Comparison of ENCODE assay signal across 10 mouse cellular contexts in genomic region chr15:99614273-99614672, GRCm38 (mm10). TPM values are rescaled to one million over a fixed set of nuclear protein-coding genes. Genes with fewer than 3 reads are reported as not detected.
DNase-seq lines count a peak whose midpoint lies in the region; ATAC-seq lines count a peak whose summit lies in the region.
"Had no signal": no experiment of that assay in that cellular context is flagged by ENCODE, and none has a peak within 500 bp of the region (broad histone marks: within the 10 kb centered on the region; RNA-seq: fewer than 3 reads in every experiment).

No protein-coding gene starts in this region.

- H3K4me2 ChIP-seq in heart, embryonic 14.5 days (ENCODE audit: low read length): peak overlapping the region; percentile 50
- H3K4me2 ChIP-seq in midbrain, embryonic 11.5 days: no peak overlapping the region
- H3K4me2 ChIP-seq: liver, embryonic 15.5 days had no signal

- peaks cover 3% of the 10 kb centered on the region; the same call in 1 of the 2 replicates for H3K36me3 ChIP-seq in heart, embryonic 14.5 days (ENCODE audit: control insufficient read depth, insufficient read depth, low read length)
- H3K36me3 ChIP-seq in midbrain, embryonic 10.5 days: peaks cover 4% of the 10 kb centered on the region; the same call in 1 of the 2 replicates
- H3K36me3 ChIP-seq in midbrain, embryonic 11.5 days (ENCODE audit: control insufficient read depth, insufficient read depth, low read length): no peaks in the 10 kb centered on the region
- H3K36me3 ChIP-seq: liver, embryonic 15.5 days had no signal

- no peak overlapping the region for H3K4me3 ChIP-seq in heart, embryonic 14.5 days (ENCODE audit: control insufficient read depth in 1 of 2, insufficient read depth in 1 of 2, low read depth in 1 of 2, low read length in 2 of 2)
- no peak overlapping the region for H3K4me3 ChIP-seq in midbrain, embryonic 10.5 days
- no peak overlapping the region for H3K4me3 ChIP-seq in midbrain, embryonic 11.5 days (ENCODE audit: low read depth, low read length)
- H3K4me3 ChIP-seq: liver, embryonic 15.5 days had no signal

- H3K9me3 ChIP-seq in heart, embryonic 14.5 days (ENCODE audit: control insufficient read depth, low read length): no peaks in the 10 kb centered on the region
- no peaks in the 10 kb centered on the region for H3K9me3 ChIP-seq in midbrain, embryonic 10.5 days (replicated peaks)
- H3K9me3 ChIP-seq in midbrain, embryonic 11.5 days (ENCODE audit: control insufficient read depth, low read length): no peaks in the 10 kb centered on the region
- H3K9me3 ChIP-seq: liver, embryonic 15.5 days had no signal

- H3K9ac ChIP-seq in heart, embryonic 14.5 days (ENCODE audit: low read length): no peak overlapping the region
- H3K9ac ChIP-seq in midbrain, embryonic 11.5 days (ENCODE audit: low read length): no peak overlapping the region
- H3K9ac ChIP-seq: liver, embryonic 15.5 days had no signal

- DNase-seq in heart, adult 8-10 months (ENCODE audit: low spot score): no peak
- no peak for DNase-seq in midbrain, embryonic 10.5 days (ENCODE audit: low spot score)
- no peak for DNase-seq in midbrain, embryonic 11.5 days (ENCODE audit: low spot score, missing footprints)
- DNase-seq in lung, postnatal 14 days: peak; percentile 37
- no peak for DNase-seq in spleen, postnatal 10 days (ENCODE audit: low spot score in 2 of 2)
- DNase-seq in gastrocnemius, adult 18-20 months (ENCODE audit: low spot score): no peak

- ATAC-seq in heart, embryonic 14.5 days (ENCODE audit: insufficient number of reproducible peaks, insufficient read depth, low FRiP score, low read depth): no peak
- no peak for ATAC-seq in midbrain, embryonic 11.5 days (ENCODE audit: low FRiP score)

- 0 out of 4 replicates have a peak overlapping the region, but pooled peaks of 1 of the 2 experiments have one; percentile 8 for H3K27ac ChIP-seq in heart, embryonic 14.5 days (replicated peaks in 1 of 2; ENCODE audit: control insufficient read depth in 1 of 2, insufficient read depth in 1 of 2, low read depth in 2 of 2, low read length in 2 of 2)
- 0 out of 2 replicates have a peak overlapping the region, but pooled peaks have one; percentile 2 for H3K27ac ChIP-seq in midbrain, embryonic 10.5 days (replicated peaks)
- H3K27ac ChIP-seq in midbrain, embryonic 11.5 days (ENCODE audit: low read depth, low read length): no peak overlapping the region
- H3K27ac ChIP-seq: liver, embryonic 15.5 days had no signal

- peaks cover 23 to 24% of the 10 kb centered on the region in 2 experiments for H3K4me1 ChIP-seq in heart, embryonic 14.5 days (ENCODE audit: control insufficient read depth in 2 of 2, insufficient read depth in 2 of 2, low read length in 2 of 2)
- H3K4me1 ChIP-seq in midbrain, embryonic 10.5 days: peaks cover 26% of the 10 kb centered on the region
- H3K4me1 ChIP-seq in midbrain, embryonic 11.5 days (ENCODE audit: control insufficient read depth, insufficient read depth, low read length): 0 out of 2 replicates have a peak, but pooled peaks cover 10% of the 10 kb centered on the region

- H3K27me3 ChIP-seq in heart, embryonic 14.5 days (ENCODE audit: control insufficient read depth, insufficient read depth, low read length): no peaks in the 10 kb centered on the region; the same call in 1 of the 2 replicates
- H3K27me3 ChIP-seq in midbrain, embryonic 10.5 days (ENCODE audit: low read depth, poor library complexity, severe bottlenecking): peaks cover 43% of the 10 kb centered on the region
- H3K27me3 ChIP-seq in midbrain, embryonic 11.5 days (ENCODE audit: control insufficient read depth, insufficient read depth, low read length): no peaks in the 10 kb centered on the region

- 33% methylated on average over 13 of the region's 13 CpGs for WGBS in heart, embryonic 14.5 days
- WGBS in midbrain, embryonic 10.5 days: 74% methylated on average over 13 of the region's 13 CpGs
- 76% methylated on average over 13 of the region's 13 CpGs for WGBS in midbrain, embryonic 11.5 days

RNA-seq across cellular contexts. Expression of gene Aqp6, which starts 13.1 kb away (rescaled TPM):
- not detected in 2 replicates for polyA plus RNA-seq in heart, embryonic 14.5 days (2014; fragmentation: Nextera tagmentation; extraction: Ambion mirVana)
- total RNA-seq in heart, adult 8-10 months (2022): under 1 TPM in 2 of 4 experiments, not detected in 2; 0.17 to 0.41 TPM
- 0.16 TPM in 1 of 2 replicates, not detected in the other for polyA plus RNA-seq in midbrain, embryonic 10.5 days (2016; fragmentation: Nextera tagmentation; extraction: Ambion mirVana)
- 0.11 and 0.22 TPM in 2 replicates for polyA plus RNA-seq in midbrain, embryonic 11.5 days (2014; fragmentation: Nextera tagmentation; extraction: Ambion mirVana)
- not detected for total RNA-seq in gastrocnemius, adult 18-20 months (2021)
- total RNA-seq: gastrocnemius, postnatal 25 days had no signal
- polyA plus RNA-seq: intestine, embryonic 16.5 days; liver, embryonic 15.5 days had no signal

RNA-seq across cellular contexts. Expression of gene Aqp5, which starts 23.7 kb away (rescaled TPM):
- polyA plus RNA-seq in heart, embryonic 14.5 days (2014; fragmentation: Nextera tagmentation; extraction: Ambion mirVana): 0.18 and 0.26 TPM in 2 replicates
- total RNA-seq in heart, adult 8-10 months (2022): under 1 TPM in 3 of 4 experiments, not detected in 1; 0.26 to 0.57 (median 0.37) TPM
- 0.61 TPM in 1 of 2 replicates, not detected in the other for polyA plus RNA-seq in midbrain, embryonic 10.5 days (2016; fragmentation: Nextera tagmentation; extraction: Ambion mirVana)
- 0.37 and 0.38 TPM in 2 replicates for polyA plus RNA-seq in midbrain, embryonic 11.5 days (2014; fragmentation: Nextera tagmentation; extraction: Ambion mirVana)
- total RNA-seq in gastrocnemius, adult 18-20 months (2021): under 1 TPM in 1 of 2 experiments, not detected in 1; 0.30 TPM
- total RNA-seq: gastrocnemius, postnatal 25 days had no signal

RNA-seq across cellular contexts. Expression of gene Aqp2, which starts 35.4 kb away (rescaled TPM):
- not detected in 2 replicates for polyA plus RNA-seq in heart, embryonic 14.5 days (2014; fragmentation: Nextera tagmentation; extraction: Ambion mirVana)
- total RNA-seq in heart, adult 8-10 months (2022): not detected
- not detected in 2 replicates for polyA plus RNA-seq in midbrain, embryonic 10.5 days (2016; fragmentation: Nextera tagmentation; extraction: Ambion mirVana)
- polyA plus RNA-seq in midbrain, embryonic 11.5 days (2014; fragmentation: Nextera tagmentation; extraction: Ambion mirVana): not detected in 2 replicates
- not detected for total RNA-seq in gastrocnemius, adult 18-20 months (2021)
- total RNA-seq: gastrocnemius, postnatal 25 days had no signal
- polyA plus RNA-seq: intestine, embryonic 16.5 days; liver, embryonic 15.5 days had no signal

RNA-seq across cellular contexts. Expression of gene Racgap1, which starts 37.2 kb away (rescaled TPM):
- 94.4 and 98.7 TPM in 2 replicates for polyA plus RNA-seq in heart, embryonic 14.5 days (2014; fragmentation: Nextera tagmentation; extraction: Ambion mirVana)
- total RNA-seq in heart, adult 8-10 months (2022): 1 to 10 TPM in 1 of 4 experiments, under 1 TPM in 3; 0.46 to 1.6 (median 0.99) TPM
- 208 and 239 TPM in 2 replicates for polyA plus RNA-seq in midbrain, embryonic 10.5 days (2016; fragmentation: Nextera tagmentation; extraction: Ambion mirVana)
- polyA plus RNA-seq in midbrain, embryonic 11.5 days (2014; fragmentation: Nextera tagmentation; extraction: Ambion mirVana): 214 and 230 TPM in 2 replicates
- under 1 TPM; 0.57 to 0.69 TPM for total RNA-seq in gastrocnemius, adult 18-20 months (2021)

RNA-seq across cellular contexts. Expression of gene Asic1, which starts 55.9 kb away (rescaled TPM):
- polyA plus RNA-seq in heart, embryonic 14.5 days (2014; fragmentation: Nextera tagmentation; extraction: Ambion mirVana): 1.1 and 1.2 TPM in 2 replicates
- total RNA-seq in heart, adult 8-10 months (2022): under 1 TPM; 0.14 to 0.56 (median 0.35) TPM
- polyA plus RNA-seq in midbrain, embryonic 10.5 days (2016; fragmentation: Nextera tagmentation; extraction: Ambion mirVana): 6.0 and 14.9 TPM in 2 replicates
- 10.5 and 11.4 TPM in 2 replicates for polyA plus RNA-seq in midbrain, embryonic 11.5 days (2014; fragmentation: Nextera tagmentation; extraction: Ambion mirVana)
- under 1 TPM in 1 of 2 experiments, not detected in 1; 0.11 TPM for total RNA-seq in gastrocnemius, adult 18-20 months (2021)
